Mouse (Mus musculus) retina, postnatal 7 days (tissue): Measurements from ENCODE around the gene Sema4g.

Experiments used
- DNase-seq: peaks from one replicate; pipeline ENCODE4 v3.0.0-alpha.2; 2012; ENCODE audit warnings: low read depth, low spot score

Sema4g gene

DNA sequence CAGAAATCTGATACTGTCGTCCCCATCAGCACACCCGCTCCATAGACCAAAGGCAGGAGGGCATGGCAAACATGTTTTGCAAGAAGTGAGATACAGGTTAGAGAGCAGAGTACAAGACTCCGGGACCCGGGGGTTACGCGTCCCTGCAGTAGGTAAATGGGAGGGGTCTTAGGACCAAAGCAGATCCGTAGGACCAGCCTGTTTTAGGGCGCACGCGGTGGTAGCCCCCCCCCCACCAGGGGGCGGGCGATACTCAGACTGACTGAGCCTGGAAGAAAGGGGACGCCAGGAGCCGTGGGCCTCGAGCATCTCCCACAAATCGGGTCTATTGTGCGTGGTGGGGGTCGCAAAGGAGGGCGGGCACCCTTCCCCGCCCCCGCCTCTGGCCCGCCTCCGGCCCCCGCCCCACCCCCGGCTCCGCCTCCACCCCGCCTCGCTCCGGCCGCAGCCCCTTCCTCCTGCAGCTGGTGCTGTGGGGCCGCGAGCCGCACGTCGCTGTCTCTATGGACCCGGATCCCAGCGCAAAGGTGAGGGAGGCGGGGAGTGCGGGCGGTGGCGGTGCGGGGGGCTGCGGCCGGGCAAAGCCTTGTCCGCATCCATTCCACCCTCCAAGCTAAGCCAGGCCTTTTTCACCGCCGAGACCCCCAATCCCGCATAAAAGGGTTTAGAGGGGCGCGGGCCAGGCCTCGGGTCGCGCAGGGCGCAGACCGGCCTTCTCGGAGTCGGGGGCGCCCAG is at the start of gene Sema4g:
TSS of gene Sema4g (plus strand) at position 271 of the 736 bp plus-strand sequence.
- DNase-seq: no peak

- DNase-seq: no peak
Observed at GRCm38 (mm10) chr19:44959633-44960032, 29.3 kb upstream of the Sema4g start.

GRCm38 (mm10) chr19:44965978-44966377 is 22.9 kb upstream of the Sema4g start:
- no peak for DNase-seq

- no peak for DNase-seq
Observed at GRCm38 (mm10) chr19:44968329-44968728, 20.6 kb upstream of the Sema4g start.

- DNase-seq: no peak
Observed at GRCm38 (mm10) chr19:44976636-44977035, 12.3 kb upstream of the Sema4g start.

DNA sequence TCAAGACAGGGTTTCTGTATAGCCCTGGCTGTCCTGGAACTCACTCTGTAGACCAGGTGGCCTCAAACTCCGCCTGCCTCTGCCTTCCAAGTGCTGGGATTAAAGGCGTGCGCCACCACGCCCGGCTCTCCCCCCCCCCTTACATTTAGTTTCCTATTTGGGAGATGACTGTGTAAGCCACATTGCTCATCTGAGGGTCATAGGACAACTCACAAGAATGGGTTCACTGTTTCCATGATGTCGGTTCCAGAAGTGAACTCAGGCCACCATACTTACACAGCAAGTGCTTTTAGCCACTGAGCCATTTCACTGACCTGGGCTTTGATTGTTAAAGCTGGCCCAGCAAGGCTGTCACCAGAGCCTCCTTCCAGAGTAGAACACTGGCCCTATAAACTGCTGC is 11.8 kb upstream of the Sema4g start:
- no peak for DNase-seq

DNA sequence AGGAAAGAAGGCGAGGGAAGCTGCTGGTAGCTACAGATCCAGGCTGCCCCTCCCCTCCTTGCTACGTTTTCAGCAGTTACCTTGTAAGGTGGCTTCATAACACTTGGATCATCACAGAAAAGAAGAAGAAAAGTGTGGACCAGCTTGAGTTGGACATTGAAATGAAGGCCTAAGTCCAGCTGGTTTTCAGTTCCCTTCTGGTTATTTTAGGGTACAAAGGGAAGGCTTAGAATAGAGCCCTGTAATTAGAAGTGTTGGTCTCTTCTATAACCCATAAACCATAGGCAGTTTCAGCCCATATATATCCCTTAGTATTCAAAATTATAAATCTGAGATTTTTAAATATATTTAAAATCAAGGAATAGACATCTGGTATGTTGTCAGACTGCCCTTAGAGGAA is 8.1 kb upstream of the Sema4g start:
- DNase-seq: no peak

- DNase-seq: no peak
Observed at GRCm38 (mm10) chr19:44982477-44983115, 6.3 kb upstream of the Sema4g start.

GRCm38 (mm10) chr19:44983366-44983765 is 5.5 kb upstream of the Sema4g start:
- DNase-seq: no peak

- DNase-seq: no peak
Observed at GRCm38 (mm10) chr19:44984420-44984819, 4.5 kb upstream of the Sema4g start.

GRCm38 (mm10) chr19:44985159-44985988 is 3.5 kb upstream of the Sema4g start:
- DNase-seq: no peak

DNA sequence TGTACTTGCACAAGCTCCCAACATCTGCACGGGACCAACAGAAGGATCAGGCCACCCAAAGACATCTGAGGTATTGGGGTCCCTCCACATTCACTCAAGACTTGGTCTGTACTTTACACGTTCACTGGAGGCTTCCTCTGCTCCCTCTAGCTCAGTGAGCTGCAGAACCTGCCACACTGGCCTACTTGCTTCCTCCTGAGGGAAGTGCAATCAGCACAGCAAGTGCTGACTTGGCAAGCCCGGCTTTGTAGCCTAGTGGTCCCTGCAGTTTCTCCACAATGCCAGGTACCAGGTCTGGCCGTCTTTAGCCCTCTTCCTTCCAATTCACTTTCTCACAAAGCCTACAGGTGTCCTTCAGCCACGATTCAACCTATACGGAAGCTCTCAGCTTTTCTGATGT is 1.9 kb upstream of the Sema4g start:
- DNase-seq: no peak

GRCm38 (mm10) chr19:44987851-44988250 is 1.1 kb upstream of the Sema4g start:
- no peak for DNase-seq

GRCm38 (mm10) chr19:44988321-44988720 is 580 bp upstream of the Sema4g start:
- DNase-seq: no peak

DNA sequence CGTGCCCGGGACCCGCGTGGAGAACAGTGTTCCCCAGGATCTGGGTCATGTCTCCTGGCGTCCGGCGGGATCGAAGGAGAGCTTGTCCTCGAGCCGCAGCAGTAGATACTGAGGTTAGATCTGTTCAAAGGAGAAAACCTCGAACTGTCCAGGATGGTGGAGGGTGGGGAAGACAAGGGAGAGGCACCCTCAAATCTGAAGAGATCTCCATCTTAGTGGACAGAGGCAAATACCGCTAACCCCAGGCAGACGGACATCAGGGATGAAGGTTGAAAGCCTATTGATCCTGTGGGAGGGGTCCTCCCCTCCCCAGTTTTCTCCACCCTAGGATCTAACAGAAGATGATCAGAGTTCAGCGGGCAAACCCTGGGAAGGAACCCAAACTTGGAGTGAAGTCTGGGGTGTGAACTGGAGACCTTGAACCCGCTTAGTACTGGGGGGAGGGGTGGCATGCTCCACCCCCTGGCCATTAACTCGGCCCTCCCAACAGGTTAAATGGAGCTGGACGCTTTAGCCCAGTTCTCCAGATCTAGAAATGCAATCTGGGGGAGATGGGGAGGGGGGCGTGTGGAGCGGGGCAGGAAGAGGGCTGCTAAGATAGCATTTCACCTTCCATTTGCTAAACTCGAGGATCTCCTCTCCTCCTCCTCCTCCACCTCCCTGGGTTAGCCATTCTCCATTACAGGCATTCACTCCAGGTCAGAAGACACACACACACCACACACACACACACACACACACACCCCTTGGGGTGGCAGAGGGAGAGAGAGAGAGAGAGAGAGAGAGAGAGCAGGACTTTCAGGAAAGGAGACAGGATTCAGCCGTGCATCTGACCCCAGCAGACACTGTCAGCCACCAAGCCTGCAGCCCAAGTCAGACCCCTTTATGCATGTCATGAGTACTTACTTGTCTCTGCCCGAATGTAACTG is 930 bp downstream of the Sema4g start:
- no peak for DNase-seq

GRCm38 (mm10) chr19:44991031-44991430 is 2.1 kb downstream of the Sema4g start:
- no peak for DNase-seq

DNA sequence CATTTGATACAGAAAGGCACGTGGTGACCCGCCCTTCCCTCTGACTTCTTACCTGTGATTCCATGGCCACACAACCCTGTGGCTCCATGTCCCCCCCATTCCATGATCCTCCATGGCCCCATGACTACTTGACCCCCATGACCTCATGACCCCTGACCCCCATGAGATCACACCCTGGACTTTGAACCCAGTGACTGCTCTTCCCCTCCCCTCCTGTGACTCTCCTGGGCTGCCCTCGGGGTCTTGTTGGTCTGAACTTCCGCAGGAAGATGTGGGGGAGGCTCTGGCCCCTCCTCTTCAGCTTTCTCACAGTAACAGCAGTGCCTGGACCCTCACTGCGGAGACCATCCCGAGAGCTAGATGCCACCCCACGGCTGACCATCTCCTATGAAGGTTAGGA is 3.3 kb downstream of the Sema4g start:
- no peak for DNase-seq

DNA sequence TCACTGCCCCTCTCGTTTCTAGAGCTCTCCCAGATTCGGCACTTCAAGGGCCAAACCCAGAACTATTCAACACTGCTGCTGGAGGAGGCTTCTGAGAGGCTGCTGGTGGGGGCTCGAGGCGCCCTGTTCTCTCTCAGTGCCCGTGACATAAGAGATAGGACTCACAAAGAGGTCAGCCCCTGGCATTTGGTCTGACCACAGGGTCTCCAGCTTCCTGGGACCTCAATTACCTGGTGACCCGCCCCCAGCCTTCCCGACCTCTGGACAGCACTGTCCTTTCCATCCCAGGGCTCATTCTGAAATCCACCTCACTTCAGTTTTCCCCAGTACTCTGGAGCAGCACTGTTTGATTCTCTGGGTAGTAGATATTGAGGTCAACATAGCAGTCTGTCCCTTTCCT is 3.8 kb downstream of the Sema4g start:
- no peak for DNase-seq

DNA sequence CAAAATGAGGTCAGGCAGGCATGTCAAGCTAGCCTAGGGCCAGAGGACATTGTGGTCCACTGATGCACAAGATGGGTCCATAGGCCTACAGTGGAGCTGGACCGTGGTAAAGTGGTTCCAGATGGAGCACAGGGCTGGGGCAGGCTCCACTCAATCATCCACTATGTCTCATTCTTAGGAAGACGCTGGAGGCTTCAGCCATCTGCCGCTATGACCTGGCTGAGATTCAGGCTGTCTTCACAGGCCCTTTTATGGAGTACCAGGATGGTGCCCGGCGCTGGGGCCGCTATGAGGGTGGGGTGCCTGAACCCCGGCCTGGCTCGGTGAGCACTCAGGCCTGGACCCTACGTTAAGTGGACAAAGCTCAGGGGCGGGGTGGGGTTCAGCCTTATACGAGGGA is 8.9 kb downstream of the Sema4g start:
- DNase-seq: no peak

- no peak for DNase-seq
Observed at GRCm38 (mm10) chr19:44999647-45000046, 10.7 kb downstream of the Sema4g start.

GRCm38 (mm10) chr19:45002301-45002700 is 13.4 kb downstream of the Sema4g start:
- DNase-seq: no peak
